Mouse (Mus musculus): Measurements from ENCODE around the gene Ugdh.

The Ugdh gene

DNA sequence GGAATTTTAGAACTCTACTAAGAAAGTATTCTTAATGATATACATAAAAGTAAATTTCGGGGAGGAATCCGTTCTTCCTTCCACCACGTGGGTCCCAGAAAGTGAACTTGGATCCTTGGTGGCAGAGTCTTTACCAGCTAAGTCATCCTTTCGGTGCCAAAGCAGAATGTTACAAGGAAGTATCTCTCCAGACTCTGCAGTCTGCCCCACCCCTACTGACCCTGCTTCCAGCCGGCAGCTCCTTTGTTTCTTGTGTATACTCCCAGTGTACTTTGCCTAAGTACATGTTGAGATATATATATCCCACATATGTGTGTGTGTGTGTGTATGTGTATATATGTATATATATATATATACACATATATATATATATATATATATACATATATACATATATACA, 6.3 kb downstream of the Ugdh start:
- no peak for DNase-seq (ENCODE audit: low read depth, low spot score)

DNA sequence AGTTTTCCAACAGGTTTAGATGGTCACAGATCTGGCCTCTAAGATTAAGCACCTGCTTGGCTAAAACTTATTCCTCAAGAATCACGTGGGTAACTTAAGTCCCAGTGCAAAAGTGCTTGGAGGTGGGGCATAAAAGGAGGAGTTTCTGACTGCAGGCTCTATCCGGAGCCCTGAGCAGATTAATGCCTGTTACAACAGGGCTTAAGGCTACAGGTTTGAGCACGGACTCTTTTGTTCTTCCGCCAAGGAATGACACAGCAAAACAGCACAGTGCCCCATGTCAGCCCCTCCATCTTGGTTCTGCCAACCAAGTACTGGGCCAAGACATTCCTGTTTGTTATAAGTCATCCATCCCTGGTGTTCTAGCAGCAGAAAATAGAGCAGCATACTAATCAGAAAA, 7.4 kb downstream of the Ugdh start:
- no peak for DNase-seq (ENCODE audit: low read depth, low spot score)

DNA sequence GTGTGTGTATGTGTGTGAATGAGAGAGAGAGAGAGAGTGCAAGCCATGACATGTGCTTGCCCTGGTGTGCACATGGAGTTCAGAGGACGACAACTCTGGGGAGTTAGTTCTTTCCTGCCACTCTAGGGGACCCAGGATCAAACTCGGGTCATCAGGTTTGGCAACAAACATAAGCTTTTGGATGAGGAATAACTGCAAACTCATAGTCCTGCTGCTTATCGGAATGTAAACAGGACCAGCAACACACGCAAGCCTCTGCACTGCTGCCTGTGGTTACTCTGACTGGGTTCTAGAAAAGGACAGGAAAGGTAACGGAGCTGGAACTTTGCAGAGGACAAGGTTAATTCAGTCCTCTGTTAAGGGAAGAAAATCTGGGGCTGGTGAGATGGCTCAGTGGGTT, 10.5 kb downstream of the Ugdh start:
- no peak for DNase-seq (ENCODE audit: low read depth, low spot score)

DNA sequence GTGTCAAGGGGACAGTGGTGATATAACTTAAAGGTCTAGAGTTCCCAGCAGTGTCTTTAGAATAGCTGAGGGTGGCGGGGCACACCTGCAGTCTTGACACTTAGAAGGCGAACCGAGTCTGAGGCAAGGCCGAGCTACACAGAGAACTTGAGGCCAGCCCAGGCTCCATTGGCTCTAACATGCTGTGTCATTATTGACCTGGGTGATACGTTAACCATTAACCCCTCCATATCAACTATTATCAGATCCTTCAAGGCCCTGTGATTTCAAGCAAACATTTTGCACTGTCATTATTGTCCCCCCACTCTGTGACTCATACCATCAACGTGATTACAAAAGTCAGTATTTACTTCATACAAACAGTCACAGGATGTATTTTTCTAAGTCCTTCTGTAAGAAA, 11.5 kb downstream of the Ugdh start:
- DNase-seq (ENCODE audit: low read depth, low spot score) = no peak

DNA sequence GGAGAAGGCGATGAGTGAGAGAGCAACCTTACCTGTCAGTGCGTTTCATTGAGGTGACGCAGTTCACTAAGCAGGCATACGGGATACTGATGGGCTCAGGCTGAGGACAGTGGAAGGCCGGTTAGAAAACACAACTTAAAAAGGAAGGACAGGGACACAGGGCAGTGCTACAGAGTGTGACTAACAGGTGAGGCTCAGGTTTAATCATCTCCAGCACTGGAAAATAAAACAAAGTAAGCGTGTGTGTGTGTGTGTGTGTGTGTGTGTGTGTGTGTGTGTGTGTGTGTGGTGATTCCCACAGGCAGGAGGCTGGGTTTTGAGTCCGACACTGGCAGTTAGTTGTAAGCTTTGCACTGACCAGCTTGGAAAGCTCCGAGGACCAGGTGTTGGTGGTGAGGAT, 12.9 kb downstream of the Ugdh start:
- DNase-seq (ENCODE audit: low read depth, low spot score) = no peak

DNA sequence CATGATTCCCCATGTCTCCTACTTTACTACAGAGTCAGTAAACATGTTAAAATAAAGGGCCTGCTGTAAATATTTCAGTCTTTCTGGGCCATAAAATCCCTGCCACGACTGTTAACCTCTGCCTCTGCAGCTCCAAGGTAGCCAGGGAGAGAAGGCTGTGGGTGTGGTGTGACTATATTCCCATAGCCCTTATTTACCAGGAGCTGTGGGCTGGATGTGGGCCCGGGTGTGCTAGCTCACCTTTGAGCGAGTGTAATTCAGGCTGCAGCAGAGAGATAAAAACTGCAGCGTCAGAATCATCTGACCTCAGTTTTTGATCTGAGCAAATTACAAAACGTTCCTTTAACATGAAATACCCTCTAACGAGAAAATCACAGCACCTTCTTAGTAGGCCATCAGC, 14.9 kb downstream of the Ugdh start:
- no peak for DNase-seq (ENCODE audit: low read depth, low spot score)

DNA sequence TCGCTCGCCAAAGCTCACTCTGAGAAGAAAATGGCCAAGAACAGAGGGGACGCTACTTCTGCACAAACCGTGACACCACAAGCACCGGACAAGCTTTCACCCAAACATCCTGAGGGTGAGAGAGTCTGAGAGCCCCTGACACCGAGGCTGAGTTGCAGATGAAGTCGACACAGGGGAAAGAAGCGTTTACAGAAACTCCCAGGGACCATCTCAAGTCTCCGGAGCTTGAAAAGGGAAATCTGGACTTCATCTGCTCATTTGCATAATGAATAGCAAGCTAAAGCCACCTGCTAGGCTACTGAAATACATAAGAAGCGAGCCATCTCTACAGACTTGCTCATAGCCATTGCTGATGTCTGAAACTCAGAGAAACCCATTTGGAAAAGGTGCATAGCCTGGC, 16.6 kb downstream of the Ugdh start:
- DNase-seq (ENCODE audit: low read depth, low spot score) = no peak

DNA sequence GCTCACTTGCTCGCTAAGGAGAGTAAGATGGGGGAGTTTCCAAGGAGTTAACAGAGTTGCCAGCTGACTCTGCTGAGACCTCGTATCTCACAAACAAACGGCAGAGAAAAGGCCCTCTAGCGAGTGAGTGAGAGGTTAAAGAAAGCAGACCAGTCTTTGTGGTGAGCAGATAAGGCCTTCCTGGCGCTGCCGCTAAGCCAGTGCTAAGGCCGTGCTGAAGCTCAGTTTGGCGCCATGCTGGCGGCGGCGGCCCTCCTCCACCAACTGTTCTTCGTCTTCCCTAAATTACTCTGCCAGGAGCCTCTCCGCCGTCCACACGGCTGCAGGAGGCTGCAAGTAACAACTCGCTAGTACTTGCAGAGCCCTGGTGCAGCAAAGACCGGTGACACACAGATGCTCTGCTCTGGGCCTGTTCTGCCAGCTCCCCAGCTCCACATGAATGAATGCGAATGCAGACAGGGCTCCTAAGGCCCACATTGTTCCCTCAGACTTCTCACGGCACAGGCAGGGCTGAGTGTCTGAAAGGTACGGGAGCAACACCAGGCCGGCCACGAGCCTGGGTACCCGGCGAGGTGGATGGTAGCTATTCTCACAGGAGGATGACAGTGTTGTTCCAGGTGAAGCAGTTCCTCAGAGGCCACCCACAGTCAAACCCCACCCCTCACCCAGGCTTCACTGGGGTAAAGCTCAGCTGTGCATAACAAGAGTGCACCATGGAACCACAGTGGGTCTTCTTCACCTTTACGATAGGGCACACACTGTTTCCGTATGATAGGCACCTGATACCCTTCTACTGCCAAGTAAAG, 19.9 kb downstream of the Ugdh start:
- DNase-seq (ENCODE audit: low read depth, low spot score) = no peak

DNA sequence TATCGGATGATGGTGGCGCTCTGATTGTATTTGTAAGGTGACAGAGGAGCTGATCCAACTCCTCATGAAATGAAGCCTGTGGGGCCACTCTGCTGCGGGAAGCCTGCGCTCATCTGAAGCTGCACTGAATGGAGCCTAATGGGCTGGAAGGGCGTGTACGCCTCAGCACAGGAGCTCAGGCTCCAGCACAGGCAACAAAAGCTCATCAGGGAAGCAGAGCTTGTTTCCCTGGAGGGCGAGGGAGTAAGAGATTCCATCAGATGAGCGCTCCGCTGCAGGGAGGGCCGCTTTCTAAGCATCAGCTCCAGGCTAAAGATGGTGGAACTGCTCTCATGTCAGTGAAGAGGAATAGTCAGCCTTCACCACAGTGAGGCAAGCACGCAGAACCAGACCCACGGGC, 27.8 kb downstream of the Ugdh start:
- no peak for DNase-seq (ENCODE audit: low read depth, low spot score)

DNA sequence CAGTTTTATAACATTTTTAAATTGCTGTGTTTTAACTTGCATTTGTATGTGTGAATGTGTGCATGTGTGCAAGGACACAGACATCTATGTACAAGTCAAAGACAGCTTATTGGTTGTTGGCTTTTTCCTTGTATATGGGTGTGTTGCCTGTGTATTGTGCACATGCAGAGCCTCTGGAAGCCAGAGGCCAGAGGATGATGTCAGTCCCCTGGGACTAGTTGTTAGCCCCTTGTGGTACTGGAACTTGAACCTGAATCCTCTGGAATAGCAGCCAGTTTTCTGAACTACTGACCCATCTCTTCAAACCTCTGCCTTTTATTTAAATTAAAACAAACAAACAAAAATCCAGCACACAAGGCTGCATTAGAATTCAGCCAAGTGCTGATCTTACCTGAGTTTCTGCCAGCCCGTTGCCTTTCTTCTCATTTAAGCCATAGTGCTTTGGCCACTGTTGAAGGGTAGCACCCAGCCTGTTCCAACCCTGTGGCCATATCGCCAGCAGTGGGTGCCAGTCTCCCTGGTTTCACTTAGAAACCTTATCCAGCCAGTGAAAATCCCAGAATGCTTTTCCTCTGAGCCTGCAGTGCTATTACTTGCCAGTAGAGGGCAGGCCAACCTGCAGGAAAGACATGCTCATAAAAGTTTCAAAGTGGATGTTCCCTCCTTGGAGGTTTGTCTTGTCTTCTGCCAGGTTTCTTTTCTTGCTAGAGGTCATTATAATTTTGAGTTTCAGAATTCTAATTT, 34.3 kb downstream of the Ugdh start:
- DNase-seq (ENCODE audit: low read depth, low spot score) = peak; percentile 78

DNA sequence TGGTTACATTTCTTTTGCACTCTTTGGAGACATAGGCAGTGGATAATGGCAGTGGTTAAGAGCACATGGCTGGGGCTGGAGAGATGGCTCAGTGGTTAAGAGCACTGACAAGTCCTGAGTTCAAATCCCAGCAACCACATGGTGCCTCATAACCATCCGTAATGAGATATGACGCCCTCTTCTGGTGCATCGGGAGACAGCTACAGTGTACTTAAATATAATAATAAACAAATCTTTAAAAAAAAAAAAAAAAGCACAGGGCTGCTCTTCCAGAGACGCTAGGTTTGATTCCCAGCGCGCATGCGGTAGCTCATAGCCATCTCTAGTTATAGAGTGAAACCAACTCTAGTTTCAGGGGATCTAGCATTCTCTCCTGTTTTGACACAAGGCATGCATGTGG, 41.3 kb downstream of the Ugdh start:
- no peak for DNase-seq (ENCODE audit: low read depth, low spot score)

DNA sequence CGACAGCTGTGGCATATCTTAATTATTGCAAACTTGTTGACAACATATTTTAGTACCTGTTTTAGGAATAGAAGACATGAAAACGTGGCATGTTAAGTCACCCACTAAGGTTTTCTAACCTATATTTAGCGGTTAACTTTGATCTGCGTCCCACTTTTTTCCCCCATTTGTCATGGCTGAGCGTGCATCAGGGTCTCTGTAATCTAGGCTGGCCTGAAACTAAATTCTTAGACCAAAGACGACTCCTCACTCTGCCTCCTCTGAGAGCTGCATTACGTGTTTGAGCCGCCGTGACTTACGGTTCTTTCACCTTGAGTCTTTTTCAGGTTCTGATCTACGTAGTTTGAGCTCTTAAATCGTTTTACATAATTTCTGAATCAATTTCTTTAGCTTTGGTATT, 44.0 kb downstream of the Ugdh start:
- DNase-seq (ENCODE audit: low read depth, low spot score) = no peak

DNA sequence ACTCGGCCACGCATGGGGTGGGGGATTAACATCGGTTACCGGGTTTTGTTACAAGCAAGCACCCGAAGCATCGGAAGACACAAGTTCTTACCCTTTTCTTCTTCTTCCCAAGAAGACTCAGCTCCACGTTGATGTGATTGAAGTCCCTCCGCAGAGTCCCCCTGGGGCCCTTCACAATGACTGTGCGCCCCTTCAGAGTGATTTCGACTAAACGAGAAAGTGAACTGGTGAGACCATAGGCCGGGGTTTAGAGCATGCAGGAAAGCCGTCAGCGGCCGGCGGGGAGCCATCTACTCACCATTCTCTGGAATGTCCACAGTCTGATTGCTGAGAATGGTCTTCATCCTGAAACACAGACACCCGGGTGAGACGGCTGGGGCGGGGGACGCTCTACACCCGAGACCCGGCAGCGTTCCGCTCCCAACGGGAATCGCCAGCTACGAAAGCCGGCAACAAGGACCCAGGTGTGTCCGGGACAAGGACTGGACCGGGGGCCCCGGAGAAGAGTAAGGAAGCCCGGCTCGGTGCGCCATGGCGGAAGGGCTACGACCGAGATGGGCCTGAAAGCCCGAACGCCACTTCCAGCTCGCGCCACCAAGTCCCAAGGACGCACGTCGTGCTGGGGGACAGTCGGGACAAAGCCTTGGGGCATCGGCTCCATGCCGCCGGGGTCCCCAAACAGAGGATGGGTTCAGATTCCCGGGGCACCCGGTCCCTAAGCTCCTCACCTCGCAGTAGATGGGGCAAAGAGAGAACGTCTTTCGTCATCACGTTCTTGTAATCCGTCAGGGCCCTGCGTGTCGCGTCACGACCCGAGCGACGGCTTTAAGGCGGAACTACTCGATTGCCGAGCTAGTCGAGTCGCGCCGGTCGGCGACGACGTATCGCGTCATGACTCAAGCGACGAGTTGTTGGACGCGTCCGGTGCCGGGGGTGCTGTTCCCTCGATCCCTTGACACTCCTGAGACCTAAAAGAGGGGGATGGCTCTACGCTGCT, 44.8 kb downstream of the Ugdh start, which contains the start of the genes Rpl9 and Lias:
Rpl9 (minus strand) TSS at position 797 of the 997 bp plus-strand sequence.
Lias (plus strand) TSS at position 850 of the 997 bp plus-strand sequence.
- DNase-seq (ENCODE audit: low read depth, low spot score) = peak; percentile 98

DNA sequence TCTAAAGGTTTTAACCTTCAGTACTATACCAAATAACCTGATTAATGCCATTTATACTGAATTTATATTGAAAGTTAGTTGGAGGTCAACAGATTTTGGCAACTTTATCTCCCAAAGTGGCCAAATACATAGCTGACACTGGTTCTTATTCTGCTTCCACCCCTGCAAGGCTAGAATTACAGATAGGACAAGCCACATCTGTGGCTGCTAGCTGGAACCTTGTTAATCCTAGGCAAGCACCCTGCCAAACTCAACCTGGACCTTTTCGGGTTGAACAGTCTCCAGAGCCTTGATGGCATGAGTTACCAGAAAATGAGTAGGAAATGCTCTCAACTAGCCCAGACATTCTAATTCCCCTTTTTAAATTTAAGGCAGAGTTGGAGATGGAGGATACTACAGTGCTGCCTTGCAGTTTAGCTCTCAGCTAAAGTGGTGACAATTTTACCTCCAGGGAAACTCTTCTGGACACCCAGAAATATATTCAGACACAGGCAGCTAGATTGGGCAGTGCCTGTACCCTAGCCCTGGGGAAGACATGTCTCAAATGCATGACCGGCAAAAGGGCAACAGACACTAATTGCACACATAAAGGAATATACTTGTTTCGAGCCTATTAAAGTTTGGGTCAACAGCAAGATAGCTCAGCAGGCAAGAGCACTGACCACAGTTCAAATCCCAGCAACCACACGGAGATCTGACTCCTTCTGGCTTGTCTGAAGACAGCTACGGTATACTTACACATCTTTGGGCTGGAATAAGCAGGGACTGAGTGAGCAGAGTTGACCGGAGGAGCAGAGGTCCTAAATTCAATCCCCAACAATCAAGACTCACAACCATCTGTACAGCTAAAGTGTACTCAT, 48.5 kb downstream of the Ugdh start:
- DNase-seq (ENCODE audit: low read depth, low spot score) = no peak

DNA sequence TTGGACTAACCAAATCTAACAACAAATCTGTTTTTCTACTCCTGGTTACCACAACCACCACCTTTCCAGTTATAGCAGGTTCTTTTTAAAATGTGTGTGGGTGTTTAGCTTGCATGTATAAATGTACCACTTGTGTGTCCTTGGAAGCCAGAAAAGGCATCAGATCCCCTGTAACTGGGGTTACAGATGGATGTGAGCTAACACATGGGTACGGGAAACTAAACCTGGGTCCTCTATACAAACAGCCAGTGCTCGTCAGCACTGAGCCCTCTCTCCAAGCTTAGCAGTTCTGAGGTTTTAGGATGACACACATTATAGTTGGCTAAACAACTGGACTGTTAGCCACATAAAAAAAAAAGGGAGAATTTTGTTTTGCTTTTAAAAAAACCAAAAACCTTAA, 50.0 kb downstream of the Ugdh start:
- no peak for DNase-seq (ENCODE audit: low read depth, low spot score)

DNA sequence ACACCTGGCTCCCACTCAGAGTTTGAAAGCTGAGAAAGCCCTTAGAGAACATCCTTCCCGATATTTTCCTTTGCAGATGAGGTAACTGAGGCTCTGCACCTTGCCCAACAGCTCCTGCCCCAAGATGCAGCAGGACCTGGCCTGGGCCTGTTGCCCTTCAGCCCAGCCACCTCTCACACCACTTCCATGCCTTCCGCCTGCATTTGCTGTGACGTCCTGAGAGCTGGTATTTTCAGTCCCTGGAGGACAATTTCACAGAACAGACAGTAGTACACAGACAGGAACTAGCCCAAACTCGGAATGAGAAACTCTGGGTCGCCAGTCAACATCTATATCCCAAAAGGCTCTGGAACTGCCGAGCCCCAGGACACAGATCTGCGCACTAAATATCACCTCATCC, 61.0 kb downstream of the Ugdh start:
- no peak for DNase-seq (ENCODE audit: low read depth, low spot score)

DNA sequence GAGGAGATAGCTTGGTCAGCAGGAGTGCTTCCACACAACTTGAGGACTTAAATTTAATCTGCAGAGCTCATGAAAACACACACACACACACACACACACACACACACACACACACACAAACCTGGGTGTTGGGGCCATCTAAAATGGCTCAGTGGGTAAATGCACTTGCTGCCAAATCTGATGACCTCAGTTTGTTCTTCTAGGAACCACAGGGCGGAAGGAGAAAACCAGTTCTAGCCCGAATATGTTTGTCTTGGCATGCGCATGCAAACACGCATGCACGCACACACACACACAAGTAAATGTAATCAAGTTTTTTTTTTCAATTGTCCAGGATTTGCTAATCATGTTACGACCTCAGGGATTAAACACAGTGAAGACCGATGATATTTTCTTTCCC, 64.2 kb downstream of the Ugdh start:
- no peak for DNase-seq (ENCODE audit: low read depth, low spot score)

DNA sequence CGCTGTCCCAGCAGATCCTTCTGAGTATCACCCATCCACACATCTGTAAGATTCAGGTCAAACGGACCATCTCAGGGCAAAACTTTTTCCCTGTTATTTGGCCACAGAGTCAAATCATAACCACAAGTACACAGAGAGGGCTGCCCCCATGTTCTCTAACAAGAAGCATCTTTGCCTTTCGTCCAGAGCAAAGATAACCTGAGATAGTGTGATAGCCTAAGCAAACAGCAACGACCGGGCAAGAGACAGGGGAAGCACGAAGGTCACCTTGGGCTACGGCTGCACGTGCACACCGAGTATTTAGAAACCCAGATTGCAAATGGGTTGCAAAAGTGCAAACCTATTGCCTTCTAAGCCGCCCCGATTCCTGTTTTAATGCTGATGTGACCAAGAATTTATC, 67.9 kb downstream of the Ugdh start:
- no peak for DNase-seq (ENCODE audit: low read depth, low spot score)

Data from skeletal muscle tissue, adult 2 months (tissue).